Mouse (Mus musculus): Measurements from ENCODE around the gene Pin1rt1. TPM values are rescaled to one million over a fixed set of nuclear protein-coding genes. Genes with fewer than 3 reads are reported as not detected.

Gene Pin1rt1
- not detected in 2 replicates for polyA plus RNA-seq (2012; rRNA removed)

DNA sequence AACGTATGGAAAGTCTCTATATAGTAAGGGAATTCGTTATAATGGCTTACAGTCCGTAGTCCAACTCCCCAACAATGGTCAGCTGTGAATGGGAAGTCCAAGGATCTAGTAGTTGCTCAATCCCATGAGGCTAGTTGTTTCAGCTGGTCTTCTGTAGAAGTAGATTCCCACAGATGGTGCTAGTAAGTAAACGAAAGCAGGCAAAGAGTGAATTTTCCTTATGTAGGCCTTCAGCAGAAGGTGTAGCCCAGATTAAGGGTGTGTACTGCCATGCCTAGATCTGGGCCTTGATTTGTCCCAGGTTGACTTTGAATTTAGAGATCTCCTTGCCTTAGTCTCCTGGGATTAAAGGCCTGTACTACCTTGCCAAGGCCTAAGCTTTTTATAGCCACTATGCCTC lies at the start of gene Pin1rt1:
Pin1rt1 (minus strand) TSS at position 101 of the 400 bp plus-strand sequence.
- Histone ChIP-seq H3K36me3 (ENCODE audit: control insufficient read depth, insufficient read depth, low read length) (no peaks in the 10 kb centered on the region), H3K4me3 (ENCODE audit: insufficient read depth, low read depth, low read length) (no peak within 1 kb of the TSS), H3K27ac (ENCODE audit: insufficient read depth, low read depth, low read length) (no peak within 1 kb of the TSS), H3K27me3 (replicated peaks; ENCODE audit: control insufficient read depth, insufficient read depth, low read length) (no peaks in the 10 kb centered on the region), H3K4me1 (ENCODE audit: control insufficient read depth, insufficient read depth, low read length) (no peaks in the 10 kb centered on the region)
- WGBS: 96% methylated on average over 4 of the region's 4 CpGs
- TF ChIP-seq POLR2A (IDR thresholded peaks at IDR 0.05; ENCODE audit: low read depth, low read length) (no peak), CTCF (conservative IDR thresholded peaks at IDR 0.05; ENCODE audit: insufficient read depth, insufficient read length, low read depth, low read length) (no peak)
- no peak for DNase-seq

DNA sequence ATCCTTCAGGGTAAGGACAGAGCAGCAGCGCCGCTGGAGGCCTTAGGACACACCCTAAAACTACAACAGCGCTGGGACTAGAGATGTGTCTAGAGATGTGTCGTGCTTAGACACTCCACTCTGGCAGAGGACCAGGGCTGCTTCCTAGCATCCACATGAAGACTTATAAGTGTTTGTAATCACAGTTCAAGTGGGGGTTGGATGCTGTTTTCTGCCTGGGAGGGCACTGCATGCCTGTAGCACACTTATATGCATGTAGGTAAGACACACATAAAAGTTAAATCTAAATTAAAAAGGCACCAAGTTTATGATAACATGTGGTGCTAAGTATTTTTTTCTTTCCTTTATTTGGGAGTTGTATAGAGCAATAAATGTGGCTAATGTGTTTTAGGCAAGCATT lies 47.8 kb upstream of the Pin1rt1 start:
- WGBS: 91% methylated on average over 4 of the region's 4 CpGs
- no peak for DNase-seq
- Histone ChIP-seq H3K27ac (ENCODE audit: insufficient read depth, low read depth, low read length) (no peak overlapping the region), H3K4me3 (ENCODE audit: insufficient read depth, low read depth, low read length) (no peak overlapping the region), H3K4me1 (ENCODE audit: control insufficient read depth, insufficient read depth, low read length) (no peaks in the 10 kb centered on the region), H3K36me3 (ENCODE audit: control insufficient read depth, insufficient read depth, low read length) (peaks cover 1% of the 10 kb centered on the region; the same call in 1 of the 2 replicates), H3K27me3 (replicated peaks; ENCODE audit: control insufficient read depth, insufficient read depth, low read length) (no peaks in the 10 kb centered on the region)
- TF ChIP-seq CTCF (conservative IDR thresholded peaks at IDR 0.05; ENCODE audit: insufficient read depth, insufficient read length, low read depth, low read length): no peak
- no peak for TF ChIP-seq POLR2A (IDR thresholded peaks at IDR 0.05; ENCODE audit: low read depth, low read length)

DNA sequence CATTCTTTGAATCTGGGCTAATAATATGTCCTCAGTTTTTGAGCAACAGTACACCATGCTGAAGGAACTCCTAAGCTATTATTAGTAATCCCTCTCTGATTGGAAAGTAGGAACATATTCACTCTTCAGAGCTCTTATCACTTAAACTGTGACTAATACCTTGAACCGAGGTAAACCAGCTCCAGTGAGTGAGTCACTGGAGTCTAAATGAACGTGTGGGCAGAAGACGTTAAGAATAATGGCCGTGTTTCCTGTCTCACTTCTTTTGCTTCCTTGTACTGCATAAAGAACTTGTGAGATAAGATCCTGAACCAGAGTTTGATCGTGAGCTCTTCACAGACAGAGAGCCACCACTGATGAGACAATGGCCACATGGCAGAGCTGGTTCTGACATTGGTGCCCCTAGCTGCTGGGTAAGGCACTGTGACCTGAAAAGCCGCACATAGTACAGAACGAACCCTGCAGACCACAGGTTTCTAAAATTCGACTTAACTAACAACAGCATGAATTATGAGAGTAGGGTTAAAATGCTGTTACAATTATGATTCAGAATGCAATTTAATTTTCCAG lies 47.0 kb upstream of the Pin1rt1 start:
- 67% methylated on average over 8 of the region's 8 CpGs for WGBS
- peaks cover 1% of the 10 kb centered on the region; the same call in 1 of the 2 replicates for H3K36me3 ChIP-seq (ENCODE audit: control insufficient read depth, insufficient read depth, low read length)
- H3K27ac ChIP-seq (ENCODE audit: insufficient read depth, low read depth, low read length): no peak overlapping the region

DNA sequence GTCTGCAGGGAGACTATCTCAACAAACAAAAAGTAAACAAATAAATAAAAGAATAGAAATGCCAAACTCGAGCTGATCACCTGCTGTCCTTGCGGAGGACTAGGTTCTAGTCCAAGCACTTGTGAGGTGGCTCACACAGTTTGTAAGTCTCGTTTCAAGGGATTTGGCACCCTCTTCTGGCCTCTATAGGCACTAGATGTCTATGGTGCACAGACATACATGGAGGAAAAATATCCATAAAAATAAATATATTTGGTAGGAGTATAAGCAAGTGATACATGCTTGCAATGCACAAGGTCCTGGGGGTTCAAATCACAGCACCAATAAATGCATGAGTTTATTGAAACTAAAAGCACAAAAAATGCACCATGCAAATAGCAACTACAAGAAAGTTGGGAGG lies 34.4 kb upstream of the Pin1rt1 start:
- Histone ChIP-seq H3K4me3 (ENCODE audit: insufficient read depth, low read depth, low read length) (no peak overlapping the region), H3K27ac (ENCODE audit: insufficient read depth, low read depth, low read length) (no peak overlapping the region), H3K4me1 (ENCODE audit: control insufficient read depth, insufficient read depth, low read length) (no peaks in the 10 kb centered on the region), H3K27me3 (replicated peaks; ENCODE audit: control insufficient read depth, insufficient read depth, low read length) (no peaks in the 10 kb centered on the region), H3K36me3 (ENCODE audit: control insufficient read depth, insufficient read depth, low read length) (no peaks in the 10 kb centered on the region)
- TF ChIP-seq POLR2A (IDR thresholded peaks at IDR 0.05; ENCODE audit: low read depth, low read length) (no peak), CTCF (conservative IDR thresholded peaks at IDR 0.05; ENCODE audit: insufficient read depth, insufficient read length, low read depth, low read length) (peak; percentile 48)
- peak; percentile 48 for DNase-seq
- WGBS: 69% methylated on average over 3 of the region's 3 CpGs

More for the DNA sequence above, 47.0 kb upstream of the Pin1rt1 start:
- H3K4me1 ChIP-seq (ENCODE audit: control insufficient read depth, insufficient read depth, low read length): no peaks in the 10 kb centered on the region
- TF ChIP-seq POLR2A (IDR thresholded peaks at IDR 0.05; ENCODE audit: low read depth, low read length) (no peak), CTCF (conservative IDR thresholded peaks at IDR 0.05; ENCODE audit: insufficient read depth, insufficient read length, low read depth, low read length) (no peak)
- no peak overlapping the region for H3K4me3 ChIP-seq (ENCODE audit: insufficient read depth, low read depth, low read length)
- no peaks in the 10 kb centered on the region for H3K27me3 ChIP-seq (replicated peaks; ENCODE audit: control insufficient read depth, insufficient read depth, low read length)
- DNase-seq: no peak

DNA sequence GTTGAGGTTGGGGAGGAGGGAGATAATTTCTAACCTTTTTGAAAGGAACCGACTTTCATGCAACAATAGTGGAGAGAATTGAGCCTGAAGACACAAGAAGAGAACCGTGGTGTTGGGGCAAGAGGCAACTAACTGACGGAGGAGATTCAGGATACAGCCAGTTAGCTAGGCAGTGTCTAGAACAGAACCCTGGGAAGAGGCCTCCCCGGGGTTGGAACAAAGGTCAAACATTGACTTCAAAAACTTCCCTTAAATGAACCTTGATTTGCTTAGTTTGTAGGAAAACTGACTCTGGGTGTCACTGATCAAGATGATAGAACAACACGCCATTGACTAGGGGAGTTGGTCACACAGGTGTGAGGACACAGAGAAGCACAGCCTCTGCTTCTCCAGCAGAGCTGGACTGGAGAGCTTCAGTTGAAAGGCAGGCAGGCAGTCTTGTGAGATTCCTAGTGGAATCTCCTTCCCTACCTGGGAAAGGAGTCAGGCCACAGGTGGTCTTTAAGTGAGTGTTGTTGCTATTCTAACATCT lies 32.5 kb upstream of the Pin1rt1 start:
- WGBS: 46% methylated on average over 5 of the region's 5 CpGs
- Histone ChIP-seq H3K4me1 (ENCODE audit: control insufficient read depth, insufficient read depth, low read length) (no peaks in the 10 kb centered on the region), H3K36me3 (ENCODE audit: control insufficient read depth, insufficient read depth, low read length) (no peaks in the 10 kb centered on the region), H3K4me3 (ENCODE audit: insufficient read depth, low read depth, low read length) (no peak overlapping the region), H3K27me3 (replicated peaks; ENCODE audit: control insufficient read depth, insufficient read depth, low read length) (no peaks in the 10 kb centered on the region), H3K27ac (ENCODE audit: insufficient read depth, low read depth, low read length) (peak overlapping the region; percentile 62; the same call in 1 of the 2 replicates)
- DNase-seq: peak; percentile 55
- TF ChIP-seq CTCF (conservative IDR thresholded peaks at IDR 0.05; ENCODE audit: insufficient read depth, insufficient read length, low read depth, low read length): no peak
- no peak for TF ChIP-seq POLR2A (IDR thresholded peaks at IDR 0.05; ENCODE audit: low read depth, low read length)

DNA sequence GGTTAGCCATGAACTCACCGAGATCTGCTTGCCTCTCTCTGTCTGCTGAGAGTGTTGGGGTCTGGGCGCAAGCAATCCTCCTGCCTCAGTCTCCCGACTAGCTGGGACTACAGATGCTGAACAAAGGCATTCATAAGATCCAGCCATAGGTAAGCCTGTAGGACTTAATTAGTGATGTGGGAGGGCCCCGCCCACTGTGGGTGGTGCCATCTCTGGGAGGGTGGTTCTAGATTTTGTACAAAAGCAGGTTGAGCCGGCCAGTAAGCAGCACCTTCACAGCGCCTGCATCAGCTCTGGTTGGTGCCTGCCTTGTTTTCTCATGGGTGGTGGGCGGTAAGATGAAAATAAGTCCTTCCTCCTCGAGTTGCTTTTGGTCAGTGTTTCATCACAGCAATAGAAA lies 30.1 kb upstream of the Pin1rt1 start:
- TF ChIP-seq CTCF (conservative IDR thresholded peaks at IDR 0.05; ENCODE audit: insufficient read depth, insufficient read length, low read depth, low read length): no peak
- no peak for TF ChIP-seq POLR2A (IDR thresholded peaks at IDR 0.05; ENCODE audit: low read depth, low read length)
- 64% methylated on average over 8 of the region's 8 CpGs for WGBS

DNA sequence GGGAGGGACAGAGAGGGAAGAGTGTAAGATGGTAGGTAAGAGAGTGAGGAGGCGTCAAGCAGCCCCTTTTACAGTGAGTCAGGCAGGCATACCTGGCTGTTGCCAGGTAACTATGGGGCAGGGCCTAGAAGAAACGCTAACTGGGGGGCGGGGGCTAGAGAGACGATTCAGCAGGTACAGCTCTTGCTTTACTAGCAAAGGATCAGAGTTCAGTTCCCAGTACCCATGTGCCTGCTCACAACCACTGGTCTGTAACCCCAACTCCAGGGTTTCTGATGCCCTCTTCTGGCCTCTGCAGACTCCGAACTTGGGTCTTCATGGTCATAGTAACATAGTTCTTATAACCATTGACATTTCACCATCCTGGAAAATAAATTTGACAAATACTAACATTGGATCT lies 27.8 kb upstream of the Pin1rt1 start:
- peak; percentile 68 for DNase-seq
- Histone ChIP-seq H3K36me3 (ENCODE audit: control insufficient read depth, insufficient read depth, low read length) (no peaks in the 10 kb centered on the region), H3K27ac (ENCODE audit: insufficient read depth, low read depth, low read length) (no peak overlapping the region), H3K4me3 (ENCODE audit: insufficient read depth, low read depth, low read length) (no peak overlapping the region), H3K4me1 (ENCODE audit: control insufficient read depth, insufficient read depth, low read length) (peaks cover 8% of the 10 kb centered on the region; the same call in 1 of the 2 replicates), H3K27me3 (replicated peaks; ENCODE audit: control insufficient read depth, insufficient read depth, low read length) (no peaks in the 10 kb centered on the region)
- WGBS: 45% methylated on average over 5 of the region's 5 CpGs
- TF ChIP-seq POLR2A (IDR thresholded peaks at IDR 0.05; ENCODE audit: low read depth, low read length): no peak
- peak; percentile 32; the same call in 1 of the 2 replicates for TF ChIP-seq CTCF (conservative IDR thresholded peaks at IDR 0.05; ENCODE audit: insufficient read depth, insufficient read length, low read depth, low read length)

More for the DNA sequence above, 30.1 kb upstream of the Pin1rt1 start:
- no peaks in the 10 kb centered on the region for H3K36me3 ChIP-seq (ENCODE audit: control insufficient read depth, insufficient read depth, low read length)
- no peak overlapping the region for H3K4me3 ChIP-seq (ENCODE audit: insufficient read depth, low read depth, low read length)
- H3K27ac ChIP-seq (ENCODE audit: insufficient read depth, low read depth, low read length): no peak overlapping the region
- peak; percentile 26 for DNase-seq
- no peaks in the 10 kb centered on the region for H3K27me3 ChIP-seq (replicated peaks; ENCODE audit: control insufficient read depth, insufficient read depth, low read length)
- no peaks in the 10 kb centered on the region for H3K4me1 ChIP-seq (ENCODE audit: control insufficient read depth, insufficient read depth, low read length)

Measured in kidney, adult 2 months (tissue).